Mouse (Mus musculus) layer of hippocampus, postnatal 14 days (tissue): ENCODE measurements around the gene Cyp19a1. TPM values are rescaled to one million over a fixed set of nuclear protein-coding genes. Genes with fewer than 3 reads are reported as not detected.

ENCODE experiments used
- DNase-seq, 2 experiments: peaks; one replicate each; pipeline ENCODE4 v3.0.0; 2021 to 2022; ENCODE audit warnings: low spot score in 2 of 2, mixed read lengths in 1 of 2
- long read RNA-seq, 2 experiments: library from polyadenylated mRNA; stranded (forward); transcript quantifications; one replicate each; pipeline ENCODE4 v2.0.0; 2021
- total RNA-seq, 2 experiments: library from RNA; stranded (reverse); gene quantifications; 2 replicates each; pipeline ENCODE4 v1.2.3; 2021

Cyp19a1 gene
- total RNA-seq = under 1 TPM in 1 of 2 experiments, not detected in 1; 0.16 TPM
- long read RNA-seq, experiment 1 = 0 reads
- long read RNA-seq, experiment 2 = 0 reads

DNA sequence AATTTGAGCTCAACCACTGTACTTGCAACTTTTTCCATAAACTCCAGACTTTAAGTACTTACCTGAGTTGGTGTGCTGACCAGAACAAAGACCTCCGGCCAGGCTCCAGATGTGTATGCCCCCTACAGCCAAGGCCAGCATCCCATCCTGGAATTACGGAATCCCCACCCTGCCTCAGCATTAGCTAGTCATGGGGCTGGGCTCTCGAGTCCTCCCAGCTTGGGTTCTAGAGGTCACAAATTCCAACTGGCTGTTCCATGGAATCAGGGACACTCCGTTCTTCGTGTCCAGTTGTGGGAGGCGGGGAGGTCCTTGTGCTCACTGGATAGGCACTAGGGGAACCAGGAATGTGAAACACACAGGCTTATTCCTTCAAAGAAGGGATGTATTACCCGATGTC, at the start of gene Cyp19a1:
Cyp19a1 (minus strand) TSS at position 101 of the 400 bp plus-strand sequence.
- DNase-seq = no peak

DNA sequence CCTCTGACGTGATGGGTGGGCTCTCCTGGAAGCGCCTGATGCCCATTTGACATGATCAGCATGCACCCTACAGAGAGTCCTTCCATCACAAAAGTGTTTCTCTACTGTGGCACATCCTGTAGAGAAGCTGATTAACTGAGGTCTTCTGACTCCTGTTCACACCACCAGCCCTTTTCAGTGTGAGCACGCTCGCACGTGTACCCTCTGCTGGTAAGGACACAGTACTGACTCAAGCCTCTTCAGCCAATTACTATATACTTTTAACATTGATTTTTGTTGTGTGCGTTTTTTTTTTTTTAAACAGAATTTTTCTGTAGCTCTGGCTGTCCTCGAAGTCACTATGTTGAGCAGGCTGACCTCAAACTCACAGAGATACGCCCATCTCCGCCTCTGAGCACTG, 48.5 kb upstream of the Cyp19a1 start:
- no peak for DNase-seq

DNA sequence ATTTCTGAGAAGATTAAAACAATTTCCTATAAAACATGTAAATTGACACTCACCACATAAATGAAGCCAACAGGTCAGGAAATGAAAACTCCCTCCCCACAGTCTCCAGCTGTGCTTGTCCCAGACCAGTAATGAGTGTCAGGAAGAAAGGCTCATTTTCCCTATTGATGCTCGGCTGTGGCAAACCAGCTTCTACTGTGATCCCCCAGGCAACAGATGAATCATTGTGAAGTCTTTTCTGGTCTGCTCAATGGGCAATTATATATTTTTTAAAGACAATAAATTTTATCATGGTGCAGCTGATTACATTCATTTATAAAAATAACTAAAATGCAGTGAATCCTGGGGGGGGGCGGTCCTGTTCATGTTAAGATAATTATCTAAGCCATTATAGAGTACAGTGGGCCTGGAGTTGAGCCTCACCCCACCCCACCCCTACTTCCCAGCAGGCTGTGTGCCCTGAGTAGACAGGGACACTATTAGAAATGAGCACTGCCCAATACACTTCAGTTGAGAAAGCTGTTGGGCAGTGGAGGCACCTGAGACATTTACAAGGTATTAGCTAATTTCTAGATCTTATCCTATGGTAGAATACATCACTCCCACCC, 40.9 kb upstream of the Cyp19a1 start:
- no peak for DNase-seq

DNA sequence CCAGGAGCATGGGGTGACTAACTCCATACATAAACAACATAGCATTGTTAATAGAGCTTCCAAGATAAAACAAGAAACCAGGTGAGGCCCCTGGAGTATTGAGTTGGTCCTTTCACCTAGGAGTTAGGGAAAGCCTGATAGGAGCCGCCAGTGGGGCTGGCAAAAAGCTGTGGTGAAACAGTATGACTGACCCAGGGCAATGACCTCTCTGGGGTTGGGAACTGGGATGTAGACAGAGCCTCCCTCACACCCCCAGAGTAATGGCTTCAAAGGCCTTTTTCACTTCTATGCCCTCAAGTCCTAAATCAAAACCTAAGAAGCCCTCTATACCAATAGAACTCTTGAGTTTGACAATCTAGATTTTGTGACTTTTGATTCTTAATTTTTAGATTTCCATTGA, 40.3 kb upstream of the Cyp19a1 start:
- no peak for DNase-seq

DNA sequence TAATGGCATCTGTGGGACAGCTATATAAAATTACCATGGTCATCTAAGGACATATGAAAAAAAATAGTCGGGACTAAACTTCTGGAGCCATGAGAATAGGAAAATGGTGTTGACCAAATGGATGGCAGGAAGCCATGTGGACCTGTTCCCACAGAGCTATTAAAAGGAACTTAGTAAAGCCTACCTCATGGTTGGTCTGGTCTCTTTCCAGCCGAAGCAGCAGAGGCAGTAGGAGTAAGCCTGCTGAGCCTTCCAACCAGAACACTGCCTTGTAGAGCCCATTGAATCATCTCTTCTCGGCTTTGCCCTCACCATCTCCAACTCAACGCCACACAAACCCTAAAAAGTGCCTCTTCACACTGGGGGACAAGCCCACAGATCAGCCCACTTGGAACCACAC, 33.3 kb upstream of the Cyp19a1 start:
- DNase-seq = peak; percentile 27 to 46

DNA sequence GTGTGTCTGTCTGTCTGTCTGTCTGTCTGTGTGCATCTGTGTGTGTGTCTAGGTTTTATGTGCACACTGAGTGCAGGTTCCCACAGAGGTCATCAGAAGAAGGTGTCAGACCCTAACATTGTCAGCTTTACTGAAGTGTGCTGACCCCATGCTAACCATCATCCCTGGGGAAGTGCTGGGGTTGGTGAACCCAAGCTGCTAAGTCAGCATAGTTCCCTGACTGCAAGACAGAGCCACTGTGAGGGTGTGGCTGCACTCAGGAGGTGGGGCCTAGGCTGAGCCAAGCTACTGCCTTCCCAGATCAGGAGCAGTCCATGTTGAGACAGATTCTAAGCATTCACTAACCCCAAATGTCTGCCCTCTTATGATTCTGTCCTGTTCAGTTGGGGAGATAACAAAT, 31.9 kb upstream of the Cyp19a1 start:
- no peak for DNase-seq

DNA sequence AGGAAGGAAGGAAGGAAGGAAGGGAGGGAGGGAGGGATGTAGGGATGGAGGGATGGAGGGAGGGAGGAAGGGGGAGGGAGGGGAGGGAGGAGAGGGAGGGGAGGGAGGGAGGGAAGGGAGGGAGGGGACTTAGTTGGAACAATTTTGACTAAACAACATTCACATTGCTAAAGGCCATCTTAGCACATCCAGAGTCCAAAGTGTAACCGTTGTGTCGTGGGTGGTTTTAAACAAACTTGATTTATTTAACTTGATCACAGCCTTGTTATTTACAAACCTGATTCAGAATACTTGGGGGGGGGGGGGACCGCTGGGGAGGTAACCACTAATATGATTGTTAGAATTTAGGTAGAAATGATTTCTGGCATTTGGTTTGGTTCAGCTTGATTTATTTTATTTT, 31.5 kb upstream of the Cyp19a1 start:
- DNase-seq = no peak

DNA sequence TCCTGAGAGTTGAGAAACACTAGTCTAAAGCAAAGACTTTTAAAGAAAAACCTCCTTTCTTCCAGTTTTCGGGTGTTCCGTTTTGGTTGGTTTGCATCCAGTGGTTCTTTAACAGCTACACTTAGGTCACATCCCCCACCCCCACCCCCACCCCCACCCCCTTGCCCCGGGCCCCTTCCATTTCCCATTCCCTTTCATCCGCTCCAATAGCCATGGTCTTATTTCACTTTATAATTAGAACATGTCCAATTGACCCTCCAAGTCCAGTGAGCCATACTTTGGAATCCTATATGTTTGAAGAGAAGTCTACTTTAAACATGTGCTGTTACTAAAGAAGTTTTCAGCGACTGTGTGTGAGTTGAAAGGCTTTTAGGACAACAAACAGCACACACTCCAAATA, 19.9 kb upstream of the Cyp19a1 start:
- DNase-seq = no peak

DNA sequence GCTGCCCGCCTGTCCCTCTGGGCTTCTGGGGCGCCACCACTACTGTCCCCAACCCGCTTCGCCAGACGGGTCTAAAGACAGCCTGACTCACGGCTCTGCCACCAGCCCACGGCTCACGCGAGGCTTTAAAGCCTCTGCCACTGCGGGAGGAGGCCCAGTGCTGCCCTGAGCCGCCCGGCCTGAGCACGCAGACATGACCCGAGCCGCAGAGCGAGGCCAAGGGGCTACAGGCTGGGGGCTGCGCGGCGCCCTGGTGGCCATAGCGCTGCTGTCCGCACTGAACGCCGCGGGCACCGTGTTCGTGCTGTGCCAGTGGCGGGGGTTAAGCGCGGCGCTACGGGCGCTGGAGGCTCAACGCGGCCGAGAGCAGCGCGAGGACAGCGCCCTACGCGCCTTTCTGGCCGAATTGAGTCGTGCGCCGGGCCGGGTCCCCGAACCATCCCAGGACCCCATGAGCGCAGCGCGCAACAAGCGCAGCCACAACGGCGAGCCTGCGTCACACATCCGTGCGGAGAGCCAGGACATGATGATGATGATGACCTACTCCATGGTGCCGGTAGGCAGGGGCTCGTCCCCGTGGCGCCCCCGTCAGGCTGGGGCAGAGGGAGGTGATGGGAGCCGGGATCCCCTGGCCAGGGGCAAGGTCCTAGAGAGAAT, 18.5 kb upstream of the Cyp19a1 start, which contains the start of gene Gldn:
Gldn (plus strand) TSS at position 156 of the 657 bp plus-strand sequence.
- DNase-seq = no peak

DNA sequence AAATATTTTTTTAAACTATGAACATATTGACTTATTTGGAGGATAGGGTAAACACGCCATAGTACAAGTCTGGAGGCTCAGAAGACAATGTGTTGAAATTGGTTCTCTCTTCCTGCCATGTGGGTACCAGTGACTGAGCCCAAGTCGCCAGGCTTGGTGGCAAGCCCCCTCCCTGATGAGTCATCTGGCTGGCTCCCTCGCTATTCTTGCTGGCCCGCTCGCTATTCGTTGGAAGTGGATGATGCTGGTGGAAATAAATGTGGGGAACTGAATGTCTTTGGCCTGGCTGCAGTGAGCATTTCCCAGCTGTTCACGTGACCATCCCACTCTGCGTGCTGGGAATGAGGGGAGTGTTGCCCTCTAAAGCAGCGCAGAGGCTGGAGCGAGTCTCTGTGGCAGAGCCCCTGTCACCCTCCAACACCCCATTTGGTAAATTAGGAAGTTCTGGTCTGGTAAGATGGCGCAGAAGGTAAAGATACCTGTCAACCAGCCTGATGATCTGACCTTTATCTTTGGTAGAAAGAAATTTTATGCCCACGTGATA, 11.2 kb upstream of the Cyp19a1 start:
- DNase-seq = peak in 1 of 2 experiments; percentile 55

DNA sequence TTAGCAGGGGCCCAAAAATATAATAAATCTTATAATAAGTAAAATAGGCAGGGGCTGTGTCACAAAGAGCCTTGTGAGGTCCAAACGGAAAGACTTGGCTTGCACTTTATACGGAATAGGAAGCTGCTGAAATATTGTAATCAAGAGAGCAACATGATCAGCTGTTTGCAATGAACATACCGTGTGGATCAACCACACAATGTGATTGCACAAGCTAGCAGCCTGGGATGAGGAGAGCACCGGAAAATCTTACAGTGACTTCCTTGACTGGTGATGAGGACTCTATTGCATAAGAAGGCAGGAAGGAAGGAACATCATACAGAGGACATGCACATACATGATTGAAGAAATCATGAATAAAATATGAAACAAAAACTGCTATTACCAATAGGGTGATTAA, 7.4 kb upstream of the Cyp19a1 start:
- DNase-seq = no peak

DNA sequence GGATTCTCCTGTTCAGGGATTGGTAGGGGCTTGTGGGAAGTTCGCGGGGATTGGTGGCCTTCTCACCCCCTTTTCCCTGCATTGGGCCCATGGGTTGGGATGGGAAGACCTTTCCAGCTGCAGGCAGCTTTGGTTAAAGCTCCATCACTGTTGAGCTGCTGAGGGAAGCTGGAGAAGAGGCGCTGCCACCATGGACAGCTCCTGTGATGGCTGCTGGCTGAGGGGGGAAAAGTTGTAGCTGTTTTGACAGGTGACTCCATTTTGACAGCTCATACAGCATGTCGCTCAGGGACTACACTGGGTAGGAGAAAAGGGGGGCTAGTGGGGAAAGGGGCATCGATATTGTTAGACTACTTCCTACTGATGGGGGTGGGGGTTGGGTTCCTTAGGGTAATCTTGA, 3.0 kb upstream of the Cyp19a1 start:
- no peak for DNase-seq

DNA sequence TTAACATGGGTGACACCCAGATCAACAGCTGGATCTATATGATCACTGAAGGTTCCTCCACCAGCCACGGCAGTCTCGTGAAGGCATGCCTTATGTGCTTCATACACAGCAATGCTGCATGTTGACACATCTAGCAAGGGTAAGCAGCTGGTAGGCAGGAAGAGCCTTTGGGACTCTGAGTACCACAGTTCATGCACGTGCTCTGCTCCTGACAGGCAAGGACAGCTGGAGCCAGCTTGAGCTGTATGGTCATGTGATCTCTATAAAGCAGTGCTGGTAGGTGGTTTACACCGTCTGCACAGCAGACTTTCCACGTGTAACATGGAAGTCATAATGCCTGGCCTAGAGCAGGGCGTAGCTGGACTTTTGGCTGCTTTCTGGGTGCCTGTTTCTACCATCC, 2.1 kb upstream of the Cyp19a1 start:
- no peak for DNase-seq

DNA sequence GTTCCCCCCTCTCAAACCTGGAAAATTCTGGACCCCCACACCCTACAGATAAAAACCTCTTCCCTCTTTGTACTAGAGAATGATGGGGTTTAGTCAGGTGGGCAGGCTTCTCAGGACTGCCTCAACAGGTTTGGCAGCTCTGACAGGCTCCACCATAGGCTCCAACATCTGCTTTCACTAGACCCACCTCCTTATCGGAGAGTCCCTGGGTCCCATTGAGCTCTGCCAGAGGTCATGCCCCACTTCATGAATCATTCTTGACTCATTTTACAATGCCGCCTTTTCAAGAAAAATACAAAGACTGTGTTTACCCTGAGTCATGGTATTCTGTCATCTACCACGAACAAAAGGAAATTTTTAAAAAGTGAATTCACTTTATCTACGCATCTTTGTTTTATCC, 3.2 kb downstream of the Cyp19a1 start:
- DNase-seq = no peak

DNA sequence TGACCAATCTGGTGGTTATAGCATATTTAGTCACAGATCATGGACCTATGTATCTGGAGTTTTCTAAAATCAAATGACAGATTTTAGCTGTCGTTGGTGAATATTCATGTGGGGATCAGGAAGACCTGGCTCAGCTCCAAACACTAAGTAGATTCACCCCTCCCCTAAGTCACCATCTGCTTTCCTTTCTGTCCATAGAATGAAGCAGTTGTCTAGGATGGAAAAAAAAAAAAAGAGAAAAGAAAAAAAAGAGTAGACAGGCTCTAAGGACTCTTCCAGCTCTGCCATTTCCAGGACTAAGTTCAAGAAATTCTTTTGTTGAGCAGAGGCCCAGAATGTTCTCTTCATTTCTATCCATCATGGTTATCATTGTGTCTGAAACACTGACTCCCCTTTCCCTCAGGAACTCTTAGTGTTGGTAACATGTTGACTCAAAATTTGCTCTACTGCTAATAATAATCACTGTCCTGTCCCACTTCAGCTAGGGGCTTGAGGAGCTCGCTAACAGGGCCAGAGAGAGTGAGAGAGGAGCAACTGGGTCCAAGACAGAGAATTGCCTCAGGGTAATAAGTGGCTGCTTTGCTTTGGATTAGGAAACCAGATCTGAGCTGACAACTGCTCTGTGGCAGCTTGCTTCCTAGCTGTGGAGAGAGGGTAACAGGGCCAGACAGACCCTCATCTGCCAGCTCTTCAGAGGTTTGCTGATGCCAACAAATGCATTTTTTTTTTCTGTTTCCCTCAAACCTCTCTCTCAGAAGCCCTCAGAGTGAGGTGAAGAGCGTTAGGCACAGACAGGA, 22.8 kb downstream of the Cyp19a1 start:
- peak; percentile 43 to 77 for DNase-seq

DNA sequence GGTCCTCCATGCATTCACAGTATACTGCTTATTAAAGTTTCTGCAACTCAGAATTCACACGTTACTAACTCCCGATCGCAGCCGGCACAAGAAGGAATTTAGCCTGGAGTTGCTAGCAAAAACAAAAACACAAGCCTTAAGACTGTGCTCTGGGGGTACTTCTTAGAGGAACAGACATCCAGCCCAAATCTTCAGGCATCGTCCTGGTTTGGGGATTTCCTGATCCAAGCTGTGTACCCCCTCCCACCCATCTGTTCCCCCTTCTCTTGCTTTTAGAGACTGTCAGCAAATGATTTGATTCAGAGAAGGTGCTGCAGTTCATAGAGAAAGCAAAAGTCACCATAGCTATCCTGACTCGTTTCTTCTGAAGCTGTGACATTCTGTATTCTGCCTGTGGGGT, 40.3 kb downstream of the Cyp19a1 start:
- no peak for DNase-seq

DNA sequence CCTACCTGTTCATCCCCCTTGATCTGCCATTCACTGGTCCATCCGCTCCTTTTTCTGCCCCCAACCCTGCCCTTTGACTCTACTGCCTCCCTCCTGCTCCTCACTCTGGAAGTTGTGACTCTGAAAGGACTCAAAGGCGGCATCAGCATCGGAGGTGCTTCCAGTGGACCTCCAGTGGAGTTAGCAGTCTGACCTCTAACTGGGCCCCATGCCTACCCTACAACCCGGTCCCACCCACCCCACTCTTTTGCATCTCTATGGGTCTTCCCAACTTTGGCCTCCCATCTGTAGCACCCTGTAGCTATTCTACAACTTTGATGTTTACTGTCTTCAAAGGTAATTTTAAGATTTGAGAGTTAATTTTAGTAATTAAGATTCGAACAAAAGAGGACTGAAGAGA, 51.4 kb downstream of the Cyp19a1 start:
- DNase-seq = no peak

DNA sequence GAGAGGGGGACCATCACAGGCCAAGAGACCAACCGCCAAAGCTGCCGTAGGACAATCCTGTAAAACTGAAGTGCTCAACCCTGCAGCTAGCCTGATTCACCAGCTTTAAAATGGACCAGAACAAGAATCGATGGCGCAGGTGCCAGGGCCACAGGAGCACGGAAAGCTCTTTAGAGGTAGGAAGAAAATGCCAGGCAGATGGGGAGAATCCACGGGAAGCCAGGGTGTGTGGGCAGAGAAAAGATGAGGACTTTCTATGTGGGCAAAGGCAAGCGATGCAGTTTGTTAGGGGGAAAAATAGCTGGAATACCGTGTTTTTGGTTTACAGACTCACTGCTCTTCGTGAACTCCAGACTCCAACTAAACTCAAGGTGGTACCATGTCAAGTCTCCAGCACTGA, 53.0 kb downstream of the Cyp19a1 start:
- peak in 1 of 2 experiments; percentile 22 for DNase-seq

DNA sequence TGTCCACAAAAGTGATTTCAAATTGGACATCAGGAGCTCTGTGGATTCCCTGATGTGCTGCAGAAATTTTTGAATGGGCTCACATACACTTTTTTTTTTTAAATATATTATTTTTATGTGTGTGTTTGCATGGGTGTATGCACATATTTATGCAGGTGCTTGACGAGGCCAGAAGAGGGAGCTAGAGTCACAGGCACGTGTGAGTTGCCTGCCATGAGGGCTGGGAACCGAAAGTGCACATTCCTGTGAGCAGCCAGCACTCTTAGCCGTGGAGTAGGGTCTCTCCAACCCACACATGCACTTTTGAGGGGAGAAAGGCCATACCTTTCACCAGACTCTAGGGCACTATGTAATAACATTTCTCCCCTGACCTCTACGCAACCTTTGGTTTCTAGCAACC, 73.1 kb downstream of the Cyp19a1 start:
- DNase-seq = no peak

DNA sequence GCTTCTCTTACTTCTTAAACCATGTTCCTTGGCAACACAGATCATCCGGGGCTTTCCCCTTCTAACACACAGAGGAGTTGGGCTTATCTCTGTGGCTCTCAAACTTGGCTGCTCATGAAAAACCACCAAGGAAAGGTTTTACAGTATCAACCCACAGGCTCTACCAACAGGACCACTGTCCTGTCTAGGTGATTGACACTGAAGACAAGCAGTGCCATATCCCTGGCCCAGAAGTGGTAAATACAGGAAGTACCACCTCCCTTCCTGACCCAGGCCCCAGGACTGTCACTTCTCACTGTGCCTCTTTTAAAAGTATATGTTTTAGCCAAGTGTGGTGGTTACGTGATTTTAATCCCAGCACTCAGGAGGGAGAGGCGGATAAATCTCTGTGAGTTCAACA, 76.5 kb downstream of the Cyp19a1 start:
- DNase-seq = no peak

DNA sequence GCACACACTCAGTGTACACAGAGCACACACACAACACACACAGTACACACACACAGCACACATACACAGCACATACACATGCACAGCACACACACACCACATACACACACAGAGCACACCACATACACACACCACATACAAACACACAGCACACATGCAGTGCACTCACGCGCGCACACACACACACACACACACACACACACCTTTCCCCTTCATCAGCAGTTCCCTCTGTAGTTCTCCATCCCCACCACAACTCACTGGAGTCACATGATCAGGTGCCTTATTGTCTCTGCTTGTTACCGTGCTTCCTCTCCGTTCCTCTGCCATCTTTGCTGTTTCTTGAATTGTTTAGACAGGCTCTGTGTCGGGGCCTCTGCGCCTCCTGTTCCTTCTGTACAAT, 85.4 kb downstream of the Cyp19a1 start:
- no peak for DNase-seq

DNA sequence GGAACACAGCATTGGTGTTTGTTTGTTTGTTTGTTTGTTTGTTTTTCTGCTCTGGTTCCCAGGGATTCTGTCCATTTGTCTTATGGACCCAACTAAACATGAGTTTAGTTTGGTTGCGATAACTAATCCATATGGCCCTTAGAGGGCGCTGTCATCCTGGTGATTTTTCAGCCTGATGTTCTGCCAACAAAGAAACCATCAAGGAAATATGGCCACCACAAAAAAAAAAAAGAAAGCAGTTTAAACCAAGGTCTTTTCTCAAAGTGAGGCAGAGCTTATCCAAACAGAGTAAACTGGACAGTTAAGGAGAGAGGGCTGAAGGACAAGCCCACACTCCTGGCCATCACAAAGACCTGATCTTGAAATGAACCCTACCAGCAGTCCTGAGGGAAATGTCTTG, 86.6 kb downstream of the Cyp19a1 start:
- DNase-seq = peak; percentile 59 to 71
